Mouse (Mus musculus) gastrocnemius, postnatal 10 days (tissue): ENCODE data around the gene Msx3. TPM values are rescaled to one million over a fixed set of nuclear protein-coding genes. Genes with fewer than 3 reads are reported as not detected.

Experiments
- DNase-seq: peaks from one replicate; pipeline ENCODE4 v3.0.0; 2021; ENCODE audit warnings: mixed read lengths
- total RNA-seq, 2 experiments: library from RNA; stranded (reverse); gene quantifications; 2 replicates each; pipeline ENCODE4 v1.2.3; 2021

Gene Msx3
- total RNA-seq, 2 experiments from 2014 or later: not detected

DNA sequence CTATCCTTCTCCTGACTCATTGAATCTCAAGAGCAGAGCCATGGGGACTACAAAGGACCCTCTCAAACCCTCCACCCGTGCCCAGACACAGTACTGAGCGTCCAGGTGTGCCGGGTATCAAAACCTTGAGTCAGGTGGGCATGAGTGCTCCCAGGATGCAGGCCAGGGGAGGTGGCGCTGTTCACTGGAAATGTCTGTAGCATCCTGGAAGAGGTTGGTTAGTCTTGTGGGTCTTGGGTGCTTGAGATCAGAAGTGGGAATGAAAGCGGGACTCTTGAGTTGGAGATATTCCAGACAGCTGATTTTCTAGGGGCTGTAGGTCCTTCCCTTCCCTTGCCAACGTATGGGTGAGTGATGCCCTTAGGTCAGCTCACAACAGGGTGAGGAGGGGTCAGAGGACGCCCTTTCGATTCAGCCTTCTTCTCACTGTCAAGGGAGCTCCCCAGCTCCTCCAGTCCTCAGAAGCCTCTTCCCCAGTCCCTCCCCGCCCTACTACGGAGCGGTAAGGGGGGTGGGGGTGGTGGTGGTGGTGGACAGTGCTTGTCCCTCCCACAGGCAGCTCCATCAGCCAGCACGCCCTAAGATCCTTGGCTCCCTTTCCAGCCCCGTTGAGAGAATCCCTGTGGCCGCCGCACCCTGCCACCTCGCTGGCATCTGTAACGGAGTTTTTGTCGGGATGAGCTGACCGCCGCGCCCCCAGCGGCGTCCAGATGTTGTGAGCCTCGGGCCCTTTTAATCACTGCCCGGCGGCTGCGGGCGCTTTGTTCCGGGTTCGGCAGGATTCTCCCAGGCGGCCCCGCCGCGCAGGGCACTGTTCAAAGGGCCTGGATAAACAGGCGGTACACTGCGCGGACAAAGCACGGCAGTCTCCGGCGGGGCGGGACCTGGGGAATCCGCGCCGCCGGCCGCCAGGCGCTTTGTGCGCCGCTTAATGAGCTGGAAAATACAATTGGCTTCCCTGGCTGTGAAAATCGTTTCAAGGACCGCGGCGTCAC, 8.8 kb upstream of the Msx3 start:
- peak; percentile 29 for DNase-seq

DNA sequence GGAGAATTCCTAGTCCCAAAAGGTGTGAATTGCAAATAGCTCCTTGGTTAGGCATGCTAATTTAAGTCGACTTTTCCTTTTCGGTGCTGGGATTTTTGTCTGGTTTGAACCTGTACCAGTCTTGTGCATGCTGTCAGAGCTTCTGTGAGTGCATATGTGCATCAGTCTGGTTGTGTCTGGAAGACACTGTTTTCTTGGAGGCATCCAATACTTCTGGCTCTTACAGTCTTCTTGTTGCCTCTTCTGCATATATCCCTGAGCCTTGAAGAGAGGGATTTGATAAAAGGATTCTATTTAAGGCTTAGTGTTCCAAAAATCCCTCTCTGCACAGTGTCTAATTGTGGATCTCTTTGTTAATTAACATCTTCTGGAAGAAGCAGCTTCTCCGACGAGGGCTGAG, 5.2 kb upstream of the Msx3 start:
- DNase-seq: no peak

DNA sequence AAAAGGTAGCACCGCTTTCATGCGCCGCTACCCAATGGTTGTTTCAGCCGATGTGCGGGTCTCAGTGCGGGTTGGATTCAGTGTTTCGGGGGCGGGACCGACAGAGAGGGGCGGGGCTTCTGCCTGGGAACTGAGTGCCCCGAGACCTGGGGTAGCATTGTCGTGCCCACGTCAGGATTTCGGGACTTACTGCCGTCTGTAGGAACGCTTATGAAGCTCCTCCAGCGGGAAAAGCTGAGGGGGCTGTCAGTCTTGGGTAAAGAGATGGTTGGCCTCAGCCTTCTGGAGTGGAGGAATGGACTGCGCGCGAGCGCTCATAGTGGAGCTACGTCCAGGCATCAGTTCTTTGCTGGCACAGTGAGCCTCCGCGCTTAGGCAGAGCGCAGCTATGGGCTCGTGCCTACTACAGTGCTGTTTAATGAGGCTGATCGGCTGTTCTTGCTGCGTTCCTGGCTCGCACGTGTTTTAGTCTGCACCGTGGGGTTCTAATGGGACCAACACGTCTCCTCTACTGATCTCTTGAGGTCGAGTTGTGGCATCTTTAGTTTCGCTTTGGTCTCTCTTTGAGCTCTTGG, 313 bp upstream of the Msx3 start:
- no peak for DNase-seq

DNA sequence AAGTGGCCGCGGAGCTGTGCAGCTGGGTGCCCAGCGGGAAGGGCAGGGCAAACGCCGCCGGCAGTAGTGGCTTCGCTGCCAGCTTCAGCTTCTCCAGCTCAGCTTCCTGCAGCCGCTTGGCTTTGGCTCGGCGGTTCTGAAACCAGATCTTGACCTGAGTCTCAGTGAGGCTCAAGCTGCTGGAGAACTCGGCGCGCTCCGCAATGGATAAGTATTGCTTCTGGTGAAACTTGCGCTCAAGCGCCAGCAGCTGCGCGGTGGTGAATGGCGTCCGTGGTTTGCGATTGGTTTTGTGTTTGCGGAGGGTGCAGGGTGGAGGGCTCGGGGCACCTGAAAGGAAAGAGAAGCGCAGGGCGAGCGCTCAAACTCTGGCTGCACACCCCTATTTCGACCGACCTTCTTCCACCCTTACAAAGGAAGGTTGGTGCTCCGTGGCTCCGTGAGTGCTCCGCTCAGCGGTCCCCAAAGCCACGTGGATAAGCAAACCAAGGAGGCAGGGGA, 1.0 kb downstream of the Msx3 start:
- DNase-seq: peak; percentile 32

DNA sequence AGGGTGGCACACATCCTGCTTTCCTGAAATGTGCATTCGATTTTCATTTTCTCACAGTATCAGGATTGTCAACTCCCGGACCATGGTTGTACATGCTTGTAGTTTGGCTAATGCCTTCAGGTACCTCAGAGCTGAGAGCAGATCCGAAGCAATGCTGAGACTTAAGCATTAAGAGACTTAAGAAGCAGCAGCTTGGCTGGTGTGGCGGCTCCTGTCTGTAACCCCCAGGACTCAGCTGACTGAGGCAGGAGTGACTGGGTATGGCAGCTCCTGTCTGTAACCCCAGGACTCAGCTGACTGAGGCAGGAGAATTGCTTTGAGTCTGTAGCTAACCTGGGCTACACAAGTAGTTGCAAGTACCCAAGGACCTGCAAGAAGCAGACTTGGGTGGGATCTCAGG, 3.3 kb downstream of the Msx3 start:
- DNase-seq: no peak

DNA sequence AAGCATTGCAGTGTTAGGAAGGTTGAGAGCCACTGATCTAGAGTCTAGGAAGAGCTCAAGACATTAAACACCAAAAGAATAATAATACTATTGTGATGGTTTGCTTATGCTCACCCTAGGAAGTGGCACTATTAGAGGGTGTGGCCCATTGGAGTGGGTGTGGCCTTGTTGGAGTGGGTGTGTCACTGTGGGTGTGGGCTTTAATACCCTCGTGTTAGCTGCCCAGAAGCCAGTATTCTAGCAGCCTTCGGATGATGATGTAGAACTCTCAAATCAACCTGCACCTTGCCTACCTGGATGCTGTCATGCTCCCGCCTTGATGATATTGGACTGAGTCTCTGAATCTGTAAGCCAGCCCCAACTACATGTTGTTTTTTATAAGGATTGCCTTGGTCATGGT, 6.2 kb downstream of the Msx3 start:
- DNase-seq: no peak

DNA sequence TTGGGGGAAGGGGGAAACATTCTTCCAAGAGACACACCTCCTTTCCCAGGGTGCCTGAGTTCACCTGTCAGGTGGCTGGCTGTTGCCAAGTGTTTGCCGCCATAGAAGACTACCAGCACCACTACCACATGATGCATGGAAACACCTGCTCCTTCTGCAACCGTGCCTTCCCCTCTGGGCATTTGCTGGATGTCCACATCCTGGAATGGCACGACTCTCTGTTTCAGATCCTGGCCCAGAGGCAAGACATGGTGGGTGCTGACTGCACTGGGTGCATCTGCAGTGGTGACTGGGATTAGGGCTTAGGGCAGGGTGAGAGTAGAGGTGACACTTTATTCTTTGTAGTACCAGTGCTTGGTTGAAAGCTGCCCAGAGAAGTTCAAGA, 11.7 kb downstream of the Msx3 start:
- DNase-seq: no peak

DNA sequence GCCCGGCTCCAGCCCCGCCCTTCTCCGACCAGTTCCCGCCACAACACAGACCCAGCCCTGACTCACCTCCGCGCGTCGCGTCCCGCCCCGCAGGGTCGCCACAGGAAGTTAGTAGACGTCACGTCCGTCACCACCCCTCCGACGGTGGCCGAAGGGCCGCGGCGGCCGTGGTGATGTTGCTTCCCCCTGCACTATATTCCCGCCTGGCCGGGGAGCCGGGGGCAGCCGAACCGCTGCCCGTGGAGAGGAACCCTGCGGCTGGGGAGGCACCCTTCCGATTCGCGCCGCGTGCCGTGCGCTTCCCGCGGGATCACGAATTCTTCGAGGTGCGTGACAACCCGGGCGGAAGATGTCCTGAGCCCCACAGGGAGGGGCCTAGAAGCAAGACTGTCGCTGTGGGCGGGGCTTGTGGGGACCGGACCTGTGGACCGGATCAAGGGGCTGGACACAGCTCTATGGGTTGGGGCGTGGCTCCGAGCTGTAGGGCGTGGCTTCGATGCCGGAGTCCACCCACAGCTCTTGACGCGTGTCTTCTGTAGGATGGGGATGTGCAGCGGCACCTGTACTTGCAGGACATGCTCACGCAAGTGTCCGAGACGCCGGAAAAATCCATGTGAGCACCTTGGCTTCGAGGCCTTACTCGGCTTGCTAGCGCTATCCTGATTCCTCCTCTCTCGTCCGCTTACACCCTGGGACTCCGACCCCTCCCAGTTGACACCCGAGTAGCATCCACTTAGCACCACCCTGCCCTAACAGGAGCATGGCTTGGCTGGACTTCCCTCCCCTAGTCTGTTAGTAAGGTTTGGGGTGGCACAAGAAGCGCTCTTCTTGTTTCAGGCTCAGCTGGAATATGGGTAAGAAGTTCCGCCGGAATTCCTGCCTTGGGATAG, 12.4 kb downstream of the Msx3 start, which contains the start of the genes Zfp511 and Tubgcp2:
Zfp511 (plus strand) TSS at position 111 of the 890 bp plus-strand sequence.
Tubgcp2 (minus strand) TSS at position 389 of the 890 bp plus-strand sequence.
- DNase-seq: peak; percentile 95

DNA sequence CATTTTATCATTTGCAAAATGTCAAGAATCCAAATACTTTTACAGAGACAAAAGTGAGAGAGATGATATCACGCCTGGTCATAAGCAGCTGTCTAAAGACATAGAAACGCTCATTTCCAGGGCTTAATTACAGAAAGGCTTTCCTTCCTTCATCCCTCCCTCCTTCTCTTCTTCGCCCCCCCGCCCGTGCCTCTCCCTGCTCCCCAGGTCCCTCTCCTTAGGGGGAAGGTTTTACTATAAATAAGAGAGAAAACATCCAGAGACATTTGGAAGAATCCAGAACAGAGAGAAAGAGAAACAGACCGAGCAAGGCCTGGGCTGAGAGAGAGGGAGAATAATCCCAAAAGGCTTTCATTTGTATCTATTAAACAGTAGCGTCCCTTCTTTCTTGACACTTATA, 13.4 kb downstream of the Msx3 start:
- no peak for DNase-seq

DNA sequence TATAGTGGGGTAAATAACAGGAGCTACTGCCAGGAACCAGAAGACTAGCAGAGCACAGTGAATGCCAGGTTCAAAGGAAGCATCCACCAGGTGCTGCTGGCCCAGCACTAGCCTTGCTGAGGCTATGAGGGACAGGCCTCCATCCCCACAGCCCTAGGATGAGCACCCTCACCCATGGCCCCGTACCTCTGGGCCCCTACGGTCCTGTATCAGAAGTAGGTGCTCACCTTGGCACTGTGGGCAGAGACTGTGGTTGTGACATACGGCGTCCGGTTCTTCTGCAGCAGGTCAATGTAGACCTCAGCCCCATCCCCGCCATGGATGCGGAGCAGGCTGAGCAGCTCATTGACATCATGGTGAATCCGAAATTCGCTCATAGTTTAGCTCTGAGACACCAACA, 15.5 kb downstream of the Msx3 start:
- DNase-seq: no peak

DNA sequence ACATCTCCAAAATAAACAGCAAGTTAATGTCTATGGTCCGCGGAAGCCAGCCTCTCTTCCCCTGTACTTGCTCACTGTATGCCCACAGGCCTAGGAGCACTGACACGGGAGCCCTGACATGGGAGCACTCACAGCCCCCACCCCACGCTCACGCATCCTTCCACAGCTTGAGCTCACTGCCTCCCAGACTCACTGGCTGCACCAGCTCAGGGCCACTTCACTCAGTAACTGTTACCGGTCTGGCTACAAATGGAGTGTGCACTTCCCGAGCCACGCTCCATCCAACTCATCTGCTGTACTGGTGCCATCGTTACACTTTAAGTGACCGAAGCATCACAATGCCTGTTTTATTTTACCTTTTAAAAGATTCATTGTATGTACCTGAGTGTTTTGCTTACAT, 16.5 kb downstream of the Msx3 start:
- DNase-seq: no peak

DNA sequence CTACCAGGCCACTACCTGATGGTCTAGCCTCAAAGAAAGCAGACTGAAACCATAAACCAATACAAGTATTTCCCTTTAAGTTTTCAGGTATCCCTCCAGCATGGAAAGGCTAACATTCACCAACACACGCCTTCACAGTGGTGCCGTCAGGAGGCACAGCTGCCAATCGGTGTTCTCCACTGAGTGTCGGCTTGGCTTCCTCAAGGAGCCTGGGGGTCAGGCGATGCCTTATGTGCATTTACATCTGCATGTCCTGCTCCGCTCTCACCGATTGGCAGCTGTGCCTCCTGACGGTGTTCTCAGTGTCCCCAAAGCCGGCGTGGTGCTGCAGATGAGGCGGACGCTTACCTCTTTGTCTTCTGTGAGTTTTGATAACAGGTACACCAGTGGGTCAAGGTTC, 17.1 kb downstream of the Msx3 start:
- no peak for DNase-seq

DNA sequence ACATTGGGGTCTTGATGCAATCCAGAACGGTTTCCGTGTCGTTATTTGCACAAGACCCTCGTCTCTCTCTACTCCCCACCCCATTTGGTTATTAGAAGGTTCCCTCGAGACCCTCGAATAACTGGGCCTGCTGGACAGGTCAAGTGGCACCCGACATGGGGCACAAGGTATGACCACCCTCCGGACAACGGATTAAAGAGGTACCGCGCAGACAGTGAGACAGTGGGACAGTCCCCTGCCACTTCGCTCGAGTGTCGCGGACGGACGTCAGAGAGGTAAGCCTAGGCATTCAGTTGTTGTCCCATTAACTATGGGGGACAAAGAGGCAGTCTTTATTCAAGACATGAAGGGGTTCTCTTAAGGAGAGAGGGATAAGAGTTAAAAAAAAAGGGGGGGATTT, 37.6 kb downstream of the Msx3 start:
- no peak for DNase-seq

DNA sequence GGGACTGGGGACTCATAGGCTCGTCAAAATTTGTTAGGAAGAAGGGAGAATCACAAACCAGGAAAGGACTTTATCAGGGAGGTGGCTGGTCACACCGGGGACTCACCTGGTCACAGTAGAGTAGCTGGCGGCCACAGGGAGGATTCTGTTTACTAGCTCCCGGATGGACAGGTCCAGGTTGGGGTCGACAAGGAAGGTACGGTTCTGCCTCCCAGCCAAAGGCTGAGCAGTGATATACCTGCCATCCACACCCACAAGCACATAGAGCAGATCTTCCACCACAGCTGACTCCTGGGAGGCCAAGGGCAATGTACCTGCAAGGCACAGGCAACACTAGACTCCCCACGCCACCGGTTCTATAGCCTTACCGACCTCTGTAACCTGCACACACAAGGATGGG, 41.1 kb downstream of the Msx3 start:
- DNase-seq: no peak

DNA sequence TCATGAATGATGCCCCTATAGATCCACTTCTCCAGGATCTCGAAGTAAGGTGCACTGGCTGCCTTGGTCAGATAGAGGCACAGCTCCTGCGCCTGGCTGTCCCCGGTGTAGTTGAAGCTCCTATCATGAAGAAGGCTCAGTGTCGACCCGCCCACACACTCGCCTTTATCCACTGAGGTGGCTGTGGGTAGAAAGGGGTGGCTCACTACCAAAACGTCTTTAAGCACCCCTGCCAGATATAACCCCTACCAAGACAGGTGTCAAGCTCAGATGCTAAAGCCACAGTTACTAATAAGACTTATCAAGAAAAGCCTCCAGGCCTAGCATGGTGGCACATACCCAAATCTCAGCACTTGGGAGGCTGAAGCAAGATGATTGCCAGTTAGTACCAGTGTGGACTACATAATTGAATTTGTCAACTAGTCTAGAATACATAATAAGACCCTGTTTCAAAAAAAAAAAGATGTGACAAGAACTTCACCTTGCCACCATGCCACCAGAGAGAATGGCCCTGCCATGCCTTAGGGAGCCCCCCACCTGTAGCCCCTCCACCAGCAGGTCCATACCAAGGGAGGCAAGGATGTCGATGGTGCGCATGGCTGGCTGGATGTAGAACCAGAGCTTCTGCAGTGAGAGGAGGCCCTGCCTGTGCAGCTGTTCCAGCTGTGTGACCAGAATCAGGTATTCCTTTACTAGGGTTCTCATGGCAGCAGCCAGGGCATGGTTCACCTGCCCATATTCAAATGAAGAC, 41.9 kb downstream of the Msx3 start:
- DNase-seq: no peak

DNA sequence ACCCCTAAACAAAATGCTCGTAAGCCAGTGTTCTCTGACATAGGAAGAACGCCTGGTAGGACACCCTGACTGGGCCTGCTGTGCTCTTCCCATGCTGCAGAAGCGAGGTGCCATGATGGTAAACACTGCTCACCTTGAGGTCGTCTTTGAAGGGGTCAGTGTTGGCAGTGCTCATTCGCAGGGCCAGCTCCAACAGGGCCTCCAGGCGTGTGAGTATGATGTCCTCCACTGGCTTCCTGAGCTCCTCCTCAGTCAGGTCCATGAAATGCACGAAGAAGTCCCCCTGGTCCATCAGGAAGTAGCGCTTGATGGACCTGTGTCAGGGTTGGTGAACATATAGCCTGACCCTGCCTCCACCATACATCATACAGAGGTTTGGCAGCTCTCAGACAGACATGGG, 44.2 kb downstream of the Msx3 start:
- DNase-seq: no peak

DNA sequence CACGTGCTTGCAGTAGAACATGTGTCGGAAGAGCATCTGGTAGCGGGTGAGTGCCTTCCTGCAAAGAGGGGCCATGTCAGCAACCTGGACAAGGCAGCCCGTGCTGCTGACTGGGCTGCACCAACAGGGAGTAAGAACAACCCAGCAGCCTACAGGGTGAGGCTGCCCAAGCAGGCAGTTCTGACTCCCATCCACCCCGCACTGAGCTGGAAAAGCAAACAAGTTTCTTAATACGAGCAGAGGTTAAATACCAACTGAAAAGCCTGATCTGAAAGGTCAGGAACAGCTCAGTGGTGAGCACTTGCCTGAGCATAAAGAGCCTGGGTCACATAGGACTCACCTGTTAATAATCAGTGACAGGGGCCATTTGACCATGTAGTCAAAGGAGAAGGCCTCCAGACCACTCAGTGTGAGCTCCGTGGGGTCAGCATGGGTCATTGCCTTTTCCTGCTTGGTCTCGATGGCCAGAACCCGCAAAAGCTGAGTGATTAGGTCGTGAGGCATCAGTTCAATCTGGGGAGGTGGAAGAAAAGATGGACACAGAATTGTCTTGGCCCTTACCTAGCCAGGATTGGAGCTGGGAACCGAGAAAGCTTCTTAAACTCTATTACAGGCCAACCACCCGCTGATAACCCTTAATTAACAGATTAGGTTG, 47.7 kb downstream of the Msx3 start:
- no peak for DNase-seq

DNA sequence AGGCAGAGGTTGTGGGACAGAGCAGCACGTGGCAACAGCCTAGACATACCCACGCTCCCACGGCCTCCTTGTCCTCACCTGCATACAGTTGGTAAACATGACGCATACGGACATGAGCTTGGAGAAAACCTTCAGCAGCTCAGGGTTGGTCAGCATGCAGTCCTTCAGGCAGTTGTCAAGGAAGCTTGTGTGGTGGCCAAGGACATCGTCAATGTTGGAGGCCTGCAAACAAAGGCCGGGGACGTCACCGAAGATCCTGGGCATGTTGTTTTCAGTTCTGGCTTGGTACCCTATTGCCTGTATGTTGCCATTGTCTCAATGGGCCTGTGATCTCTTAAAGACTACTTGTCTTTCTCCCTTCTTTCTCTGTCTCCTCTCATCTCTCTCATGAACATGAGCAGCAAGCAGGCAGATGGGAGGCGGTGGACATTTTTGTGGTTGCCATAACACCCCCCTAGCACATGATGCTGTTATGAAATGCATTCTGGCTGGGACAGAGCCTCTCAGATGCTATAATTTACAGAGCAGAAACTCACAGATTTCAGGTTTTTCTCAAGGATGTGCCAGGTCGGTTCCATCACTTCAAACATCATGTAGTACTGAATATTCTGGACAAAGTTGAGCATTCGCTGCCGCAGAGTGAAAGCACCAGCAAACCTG, 50.1 kb downstream of the Msx3 start:
- no peak for DNase-seq
